Mouse (Mus musculus): ENCODE data around the gene BC049715. TPM values are rescaled to one million over a fixed set of nuclear protein-coding genes. Genes with fewer than 3 reads are reported as not detected.

Gene BC049715
- polyA plus RNA-seq, 1 experiment = 168 TPM

DNA sequence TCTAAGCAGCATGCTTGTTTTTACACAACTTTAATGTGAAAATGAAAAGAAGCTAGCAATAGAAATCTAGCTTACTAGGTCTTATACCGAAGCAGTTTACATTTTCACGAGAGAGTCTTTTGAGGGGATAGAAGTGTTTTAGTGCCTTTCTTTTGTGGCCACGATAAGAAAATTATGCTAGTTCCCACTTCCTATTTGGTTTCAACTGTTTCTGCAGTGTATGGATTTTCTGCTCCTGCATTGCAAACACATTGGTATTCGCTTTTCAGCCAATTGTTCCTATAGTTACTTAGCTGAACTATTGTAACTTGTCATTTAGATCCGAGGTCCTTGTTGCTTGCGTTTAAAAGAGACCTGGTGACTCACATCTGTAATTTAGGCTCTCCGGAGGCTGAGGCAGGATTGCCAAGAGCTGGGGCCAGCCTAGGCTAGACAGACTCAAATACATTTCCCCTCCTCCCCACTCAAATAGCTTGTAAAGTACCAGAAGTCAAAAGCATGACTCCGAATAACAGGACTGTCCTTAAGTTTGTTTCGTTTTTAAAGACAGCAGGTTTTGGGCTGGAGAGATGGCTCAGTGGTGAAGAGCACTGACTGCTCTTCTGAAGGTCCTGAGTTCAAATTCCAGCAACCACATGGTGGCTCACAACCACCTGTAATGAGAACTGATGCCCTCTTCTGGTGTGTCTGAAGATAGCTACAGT, 22.6 kb upstream of the BC049715 start:
- Histone ChIP-seq H3K36me3 (ENCODE audit: control insufficient read depth, insufficient read depth, low read length) (no peaks in the 10 kb centered on the region), H3K27me3 (ENCODE audit: control insufficient read depth, insufficient read depth, low read length) (no peaks in the 10 kb centered on the region), H3K4me1 (ENCODE audit: control insufficient read depth, insufficient read depth, low read length) (peaks cover 14% of the 10 kb centered on the region), H3K27ac (ENCODE audit: control insufficient read depth, insufficient read depth, low read depth, low read length) (peak overlapping the region; percentile 55; the same call in 1 of the 2 replicates), H3K4me3 (ENCODE audit: control insufficient read depth, low read depth, low read length) (no peak overlapping the region)
- no peak for TF ChIP-seq POLR2A (IDR thresholded peaks at IDR 0.05; ENCODE audit: control insufficient read depth, low read depth, low read length)
- TF ChIP-seq CTCF (IDR thresholded peaks at IDR 0.05; ENCODE audit: control insufficient read depth, insufficient read depth, insufficient replicate concordance, low read depth, low read length) = no peak

GRCm38 (mm10) chr6:136805409-136805775, 22.0 kb upstream of the BC049715 start:
- no peaks in the 10 kb centered on the region for H3K36me3 ChIP-seq (ENCODE audit: control insufficient read depth, insufficient read depth, low read length)
- no peaks in the 10 kb centered on the region for H3K27me3 ChIP-seq (ENCODE audit: control insufficient read depth, insufficient read depth, low read length)
- TF ChIP-seq CTCF (IDR thresholded peaks at IDR 0.05; ENCODE audit: control insufficient read depth, insufficient read depth, insufficient replicate concordance, low read depth, low read length) (no peak), POLR2A (IDR thresholded peaks at IDR 0.05; ENCODE audit: control insufficient read depth, low read depth, low read length) (no peak)
- H3K27ac ChIP-seq (ENCODE audit: control insufficient read depth, insufficient read depth, low read depth, low read length) = no peak overlapping the region
- H3K4me1 ChIP-seq (ENCODE audit: control insufficient read depth, insufficient read depth, low read length) = peaks cover 14% of the 10 kb centered on the region
- no peak overlapping the region for H3K4me3 ChIP-seq (ENCODE audit: control insufficient read depth, low read depth, low read length)

GRCm38 (mm10) chr6:136806819-136807218, 20.6 kb upstream of the BC049715 start:
- no peaks in the 10 kb centered on the region for H3K27me3 ChIP-seq (ENCODE audit: control insufficient read depth, insufficient read depth, low read length)
- H3K36me3 ChIP-seq (ENCODE audit: control insufficient read depth, insufficient read depth, low read length) = no peaks in the 10 kb centered on the region
- TF ChIP-seq POLR2A (IDR thresholded peaks at IDR 0.05; ENCODE audit: control insufficient read depth, low read depth, low read length) (no peak), CTCF (IDR thresholded peaks at IDR 0.05; ENCODE audit: control insufficient read depth, insufficient read depth, insufficient replicate concordance, low read depth, low read length) (no peak)
- H3K4me3 ChIP-seq (ENCODE audit: control insufficient read depth, low read depth, low read length) = no peak overlapping the region
- peaks cover 14% of the 10 kb centered on the region for H3K4me1 ChIP-seq (ENCODE audit: control insufficient read depth, insufficient read depth, low read length)
- no peak overlapping the region for H3K27ac ChIP-seq (ENCODE audit: control insufficient read depth, insufficient read depth, low read depth, low read length)

GRCm38 (mm10) chr6:136807395-136808013, 19.9 kb upstream of the BC049715 start:
- no peak for TF ChIP-seq CTCF (IDR thresholded peaks at IDR 0.05; ENCODE audit: control insufficient read depth, insufficient read depth, insufficient replicate concordance, low read depth, low read length)
- TF ChIP-seq POLR2A (IDR thresholded peaks at IDR 0.05; ENCODE audit: control insufficient read depth, low read depth, low read length) = no peak
- Histone ChIP-seq H3K36me3 (ENCODE audit: control insufficient read depth, insufficient read depth, low read length) (no peaks in the 10 kb centered on the region), H3K27me3 (ENCODE audit: control insufficient read depth, insufficient read depth, low read length) (no peaks in the 10 kb centered on the region), H3K27ac (ENCODE audit: control insufficient read depth, insufficient read depth, low read depth, low read length) (peak overlapping the region; percentile 24), H3K4me3 (ENCODE audit: control insufficient read depth, low read depth, low read length) (peak overlapping the region; percentile 63), H3K4me1 (ENCODE audit: control insufficient read depth, insufficient read depth, low read length) (peaks cover 14% of the 10 kb centered on the region)

GRCm38 (mm10) chr6:136808014-136808417, 19.4 kb upstream of the BC049715 start, which contains the start of gene H2afj:
TSS of gene H2afj (plus strand) at chr6:136808244.
- H3K27ac ChIP-seq (ENCODE audit: control insufficient read depth, insufficient read depth, low read depth, low read length) = peak within 1 kb of the TSS; percentile 34
- no peaks in the 10 kb centered on the region for H3K36me3 ChIP-seq (ENCODE audit: control insufficient read depth, insufficient read depth, low read length)
- H3K4me3 ChIP-seq (ENCODE audit: control insufficient read depth, low read depth, low read length) = peak within 1 kb of the TSS; percentile 82
- H3K27me3 ChIP-seq (ENCODE audit: control insufficient read depth, insufficient read depth, low read length) = no peaks in the 10 kb centered on the region
- H3K4me1 ChIP-seq (ENCODE audit: control insufficient read depth, insufficient read depth, low read length) = peaks cover 14% of the 10 kb centered on the region
- TF ChIP-seq POLR2A (IDR thresholded peaks at IDR 0.05; ENCODE audit: control insufficient read depth, low read depth, low read length) = peak; percentile 74
- TF ChIP-seq CTCF (IDR thresholded peaks at IDR 0.05; ENCODE audit: control insufficient read depth, insufficient read depth, insufficient replicate concordance, low read depth, low read length) = no peak

DNA sequence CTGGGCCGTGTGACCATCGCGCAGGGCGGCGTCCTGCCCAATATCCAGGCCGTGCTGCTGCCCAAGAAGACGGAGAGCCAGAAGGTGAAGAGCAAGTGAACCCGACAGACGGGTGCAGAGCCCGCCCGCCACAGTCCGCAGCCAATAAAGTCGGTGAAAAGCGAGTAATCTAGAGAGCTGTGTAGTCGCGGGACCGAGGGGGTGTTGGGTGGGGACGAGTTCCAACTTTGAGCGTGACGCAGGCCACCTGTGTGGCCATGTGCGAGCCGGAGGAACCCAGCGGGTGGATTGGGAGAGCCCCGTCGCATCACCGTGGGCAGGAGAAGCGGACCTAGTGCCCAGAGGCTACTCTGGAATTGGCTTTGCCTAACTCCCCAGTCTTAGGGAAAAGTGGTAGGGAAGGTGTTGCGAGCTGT, 18.8 kb upstream of the BC049715 start:
- Histone ChIP-seq H3K4me1 (ENCODE audit: control insufficient read depth, insufficient read depth, low read length) (peaks cover 11% of the 10 kb centered on the region), H3K4me3 (ENCODE audit: control insufficient read depth, low read depth, low read length) (peak overlapping the region; percentile 82)
- TF ChIP-seq CTCF (IDR thresholded peaks at IDR 0.05; ENCODE audit: control insufficient read depth, insufficient read depth, insufficient replicate concordance, low read depth, low read length) = no peak
- no peak for TF ChIP-seq POLR2A (IDR thresholded peaks at IDR 0.05; ENCODE audit: control insufficient read depth, low read depth, low read length)

DNA sequence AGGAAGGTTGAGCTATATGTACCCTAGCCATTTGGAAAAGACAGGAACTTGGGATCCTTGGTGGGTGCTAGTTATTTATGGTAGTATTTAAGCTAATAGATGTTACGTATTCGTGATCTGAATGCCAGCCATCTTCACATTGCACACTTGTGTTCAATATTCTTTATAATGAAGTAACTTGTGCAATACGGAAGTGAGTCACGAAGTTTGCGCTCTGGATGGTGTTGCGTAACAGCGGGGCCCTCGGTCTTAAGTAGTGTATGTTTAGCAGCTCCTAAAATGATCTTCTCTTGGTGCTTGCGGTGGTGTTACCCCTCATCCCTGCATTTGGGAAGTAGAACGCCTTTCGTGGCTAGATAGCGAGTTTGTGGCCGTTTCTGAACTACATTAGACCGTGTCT, 18.3 kb upstream of the BC049715 start:
- peak overlapping the region; percentile 82 for H3K4me3 ChIP-seq (ENCODE audit: control insufficient read depth, low read depth, low read length)
- no peaks in the 10 kb centered on the region for H3K36me3 ChIP-seq (ENCODE audit: control insufficient read depth, insufficient read depth, low read length)
- TF ChIP-seq CTCF (IDR thresholded peaks at IDR 0.05; ENCODE audit: control insufficient read depth, insufficient read depth, insufficient replicate concordance, low read depth, low read length) = no peak
- TF ChIP-seq POLR2A (IDR thresholded peaks at IDR 0.05; ENCODE audit: control insufficient read depth, low read depth, low read length) = no peak
- H3K27ac ChIP-seq (ENCODE audit: control insufficient read depth, insufficient read depth, low read depth, low read length) = peak overlapping the region; percentile 34; the same call in 1 of the 2 replicates
- no peaks in the 10 kb centered on the region for H3K27me3 ChIP-seq (ENCODE audit: control insufficient read depth, insufficient read depth, low read length)
- peaks cover 10% of the 10 kb centered on the region for H3K4me1 ChIP-seq (ENCODE audit: control insufficient read depth, insufficient read depth, low read length)

More for the DNA sequence above, 18.8 kb upstream of the BC049715 start:
- peak overlapping the region; percentile 34 for H3K27ac ChIP-seq (ENCODE audit: control insufficient read depth, insufficient read depth, low read depth, low read length)
- H3K36me3 ChIP-seq (ENCODE audit: control insufficient read depth, insufficient read depth, low read length) = no peaks in the 10 kb centered on the region
- H3K27me3 ChIP-seq (ENCODE audit: control insufficient read depth, insufficient read depth, low read length) = no peaks in the 10 kb centered on the region

Data from testis, adult 2 months (tissue).